Mouse (Mus musculus) MEL (cell line): ENCODE results near the gene Foxf1. TPM values are rescaled to one million over a fixed set of nuclear protein-coding genes. Genes with fewer than 3 reads are reported as not detected.
A peak's percentile ranks its signal among the peaks of the same experiment; 100 is the strongest.

Experiments
- DNase-seq: peaks from one replicate; pipeline ENCODE4 v3.0.0; 2011; ENCODE audit warnings: low read depth, low spot score
- H3K27ac ChIP-seq: 2 replicates; pipeline ENCODE4 v1.5.1; 2012; ENCODE audit warnings: low read depth, mild to moderate bottlenecking, control low read depth, low read length, moderate library complexity; ENCODE audit not compliant: control insufficient read depth
- H3K27me3 ChIP-seq, 2 experiments: fragments of 150-350 bp in 1 of 2; sonication (generic) in 1 of 2; 2 replicates each; pipeline ENCODE4 v1.6.1; 2012; ENCODE audit warnings: low read length in 2 of 2, mild to moderate bottlenecking in 2 of 2, improper control_type of control experiment in 1 of 2, moderate library complexity in 1 of 2; ENCODE audit not compliant: insufficient read depth in 2 of 2, control insufficient read depth in 1 of 2
- H3K36me3 ChIP-seq, 2 experiments: 2 replicates each; pipeline ENCODE4 v1.6.1; 2012 to 2014; ENCODE audit warnings: low read length in 2 of 2, improper control_type of control experiment in 1 of 2, inconsistent platforms in 1 of 2, mild to moderate bottlenecking in 1 of 2; ENCODE audit not compliant: insufficient read depth in 2 of 2, control insufficient read depth in 1 of 2
- H3K4me1 ChIP-seq, 2 experiments: fragments of 150-350 bp in 1 of 2; sonication (generic) in 1 of 2; 2 replicates each; pipeline ENCODE4 v1.6.1; 2012; ENCODE audit warnings: low read length in 2 of 2, improper control_type of control experiment in 1 of 2, mild to moderate bottlenecking in 1 of 2; ENCODE audit not compliant: insufficient read depth in 2 of 2, control insufficient read depth in 1 of 2
- H3K4me3 ChIP-seq, 2 experiments: fragments of 150-350 bp in 1 of 2; sonication (generic) in 1 of 2; 2 replicates each; pipeline ENCODE4 v1.5.1; 2012; ENCODE audit warnings: low read depth in 2 of 2, low read length in 2 of 2, mild to moderate bottlenecking in 2 of 2, moderate library complexity in 2 of 2, control low read depth in 1 of 2, improper control_type of control experiment in 1 of 2; ENCODE audit not compliant: control insufficient read depth in 1 of 2, insufficient read depth in 1 of 2
- H3K79me2 ChIP-seq: 2 replicates; pipeline ENCODE4 v1.6.1; 2012; ENCODE audit warnings: mild to moderate bottlenecking, low read length, moderate library complexity; ENCODE audit not compliant: control insufficient read depth, poor library complexity, insufficient read depth
- H3K9ac ChIP-seq: 2 replicates; pipeline ENCODE4 v1.6.1; 2012; ENCODE audit warnings: low read depth, mild to moderate bottlenecking, control low read depth, low read length, moderate library complexity; ENCODE audit not compliant: control insufficient read depth, poor library complexity, severe bottlenecking
- H3K9me3 ChIP-seq: fragments of 150-350 bp; sonication (generic); replicated peaks from 2 replicates; pipeline ENCODE4 v1.6.1; 2012; ENCODE audit warnings: mild to moderate bottlenecking, low read length, improper control_type of control experiment, moderate library complexity; ENCODE audit not compliant: insufficient read depth
- BHLHE40 ChIP-seq: IDR thresholded peaks from 2 replicates; pipeline ENCODE4 v1.6.1; 2012; ENCODE audit warnings: low read depth, mild to moderate bottlenecking, inconsistent platforms, low read length, improper control_type of control experiment, borderline replicate concordance
- CHD1 ChIP-seq: IDR thresholded peaks from 2 replicates; pipeline ENCODE4 v1.6.1; 2012; ENCODE audit warnings: low read depth, mild to moderate bottlenecking, inconsistent platforms, low read length, improper control_type of control experiment
- E2F4 ChIP-seq: IDR thresholded peaks from 2 replicates; pipeline ENCODE4 v1.6.1; 2011; ENCODE audit warnings: low read depth, low read length, improper control_type of control experiment, borderline replicate concordance
- ETS1 ChIP-seq: IDR thresholded peaks from 2 replicates; pipeline ENCODE4 v1.6.1; 2012; ENCODE audit warnings: low read depth, mild to moderate bottlenecking, inconsistent platforms, low read length, improper control_type of control experiment, moderate library complexity
- GATA1 ChIP-seq: IDR thresholded peaks from 2 replicates; pipeline ENCODE4 v1.6.1; 2011; ENCODE audit warnings: low read depth, low read length, improper control_type of control experiment
- HCFC1 ChIP-seq: IDR thresholded peaks from 2 replicates; pipeline ENCODE4 v1.6.1; 2012; ENCODE audit warnings: low read depth, mild to moderate bottlenecking, inconsistent platforms, low read length, improper control_type of control experiment, moderate library complexity
- MAX ChIP-seq: IDR thresholded peaks from 2 replicates; pipeline ENCODE4 v1.6.1; 2011; ENCODE audit warnings: low read length, improper control_type of control experiment
- MEF2A ChIP-seq: IDR thresholded peaks from 2 replicates; pipeline ENCODE4 v1.6.1; 2014; ENCODE audit warnings: low read depth, mild to moderate bottlenecking, inconsistent platforms, low read length, improper control_type of control experiment; ENCODE audit not compliant: poor library complexity, insufficient replicate concordance, severe bottlenecking; ENCODE audit errors: extremely low read depth
- MXI1 ChIP-seq: IDR thresholded peaks from 2 replicates; pipeline ENCODE4 v1.6.1; 2011; ENCODE audit warnings: mild to moderate bottlenecking, low read depth, low read length, improper control_type of control experiment
- MYB ChIP-seq: IDR thresholded peaks from 2 replicates; pipeline ENCODE4 v1.6.1; 2011; ENCODE audit warnings: mild to moderate bottlenecking, low read depth, low read length, improper control_type of control experiment
- NRF1 ChIP-seq: IDR thresholded peaks from 2 replicates; pipeline ENCODE4 v1.6.1; 2014; ENCODE audit warnings: low read depth, mild to moderate bottlenecking, inconsistent platforms, low read length, improper control_type of control experiment, moderate library complexity; ENCODE audit not compliant: poor library complexity, insufficient read depth, severe bottlenecking
- RAD21 ChIP-seq: IDR thresholded peaks from 2 replicates; pipeline ENCODE4 v1.6.1; 2011; ENCODE audit warnings: mild to moderate bottlenecking, low read depth, low read length, improper control_type of control experiment
- RCOR1 ChIP-seq: IDR thresholded peaks from 2 replicates; pipeline ENCODE4 v1.6.1; 2012; ENCODE audit warnings: low read depth, mild to moderate bottlenecking, inconsistent platforms, low read length, improper control_type of control experiment
- SMC3 ChIP-seq: IDR thresholded peaks from 2 replicates; pipeline ENCODE4 v1.6.1; 2011; ENCODE audit warnings: low read depth, low read length, improper control_type of control experiment
- TAL1 ChIP-seq: IDR thresholded peaks from 2 replicates; pipeline ENCODE4 v1.6.1; 2012; ENCODE audit warnings: mild to moderate bottlenecking, inconsistent platforms, low read length, moderate library complexity, mixed read lengths
- USF1 ChIP-seq: IDR thresholded peaks from 2 replicates; pipeline ENCODE4 v1.6.1; 2014; ENCODE audit warnings: low read depth, mild to moderate bottlenecking, inconsistent platforms, low read length, improper control_type of control experiment, moderate library complexity
- USF2 ChIP-seq, 2 experiments: IDR thresholded peaks; 2 replicates each; pipeline ENCODE4 v1.6.1; 2011 to 2012; ENCODE audit warnings: improper control_type of control experiment in 2 of 2, low read length in 2 of 2, borderline replicate concordance in 1 of 2, inconsistent platforms in 1 of 2, low read depth in 1 of 2, mild to moderate bottlenecking in 1 of 2; ENCODE audit not compliant: insufficient read depth in 1 of 2
- ZKSCAN1 ChIP-seq: IDR thresholded peaks from 2 replicates; pipeline ENCODE4 v1.6.1; 2012; ENCODE audit warnings: low read depth, mild to moderate bottlenecking, inconsistent platforms, low read length, improper control_type of control experiment, moderate library complexity
- polyA plus RNA-seq, 2 experiments: library from polyadenylated mRNA; stranded (reverse) in 1 of 2; unstranded in 1 of 2; fragments of >175 nt in 1 of 2; fragments of >200 nt in 1 of 2; gene quantifications; 2 replicates each; pipeline versions ENCODE4 v1.2.1 to v1.2.4; 2012; ENCODE audit warnings: low replicate concordance in 2 of 2, low read depth in 1 of 2; ENCODE audit not compliant: insufficient read length in 2 of 2, insufficient read depth in 1 of 2, missing spikeins in 1 of 2
- total RNA-seq: library from RNA; depleted of rRNA; stranded (reverse); fragments of 300-350 nt; gene quantifications from 2 replicates; pipeline ENCODE4 v1.2.3, GENCODE M21; 2012

Gene Foxf1
- total and polyA plus RNA-seq, 3 experiments: not detected

DNA sequence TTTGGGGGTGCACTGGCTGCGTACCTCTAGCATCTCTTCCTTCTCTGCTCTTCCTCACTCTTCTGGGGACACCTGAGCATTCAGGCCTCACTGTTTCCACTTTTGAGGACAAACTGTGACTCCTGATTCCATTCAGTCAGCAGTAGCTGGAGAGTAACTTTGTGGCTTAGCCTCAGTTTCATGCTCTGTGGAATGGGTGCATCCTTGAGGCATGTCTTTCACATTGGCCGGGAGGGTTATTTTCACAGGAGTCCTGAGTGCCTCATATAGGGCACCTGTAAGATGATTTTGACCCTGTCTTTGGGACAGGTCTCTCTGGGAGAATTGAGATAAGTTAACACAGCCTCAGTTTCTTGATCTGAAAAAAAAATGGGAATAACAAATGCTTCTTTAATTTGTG lies 38.9 kb downstream of the Foxf1 start:
- TF ChIP-seq MAX (no peak), MYB (no peak), MXI1 (no peak), SMC3 (no peak), ZKSCAN1 (no peak), NRF1 (no peak), CHD1 (no peak), GATA1 (no peak), USF2 (IDR thresholded peaks at IDR 0.05; ENCODE audit: borderline replicate concordance in 1 of 2, insufficient read depth in 1 of 2, low read depth in 1 of 2, low read length in 2 of 2) (no peak), RCOR1 (no peak), TAL1 (no peak), MEF2A (no peak), BHLHE40 (no peak), USF1 (no peak)
- Histone ChIP-seq H3K36me3 (peaks cover 0 to 6% of the 10 kb centered on the region in 2 experiments; a peak in 3 of 4 replicates), H3K27me3 (no peaks in the 10 kb centered on the region), H3K27ac (no peak overlapping the region), H3K4me1 (peaks cover 0 to 7% of the 10 kb centered on the region in 2 experiments; a peak in 3 of 4 replicates), H3K79me2 (peaks cover 44% of the 10 kb centered on the region), H3K4me3 (no peak overlapping the region), H3K9me3 (no peaks in the 10 kb centered on the region), H3K9ac (no peak overlapping the region)
- DNase-seq: no peak

DNA sequence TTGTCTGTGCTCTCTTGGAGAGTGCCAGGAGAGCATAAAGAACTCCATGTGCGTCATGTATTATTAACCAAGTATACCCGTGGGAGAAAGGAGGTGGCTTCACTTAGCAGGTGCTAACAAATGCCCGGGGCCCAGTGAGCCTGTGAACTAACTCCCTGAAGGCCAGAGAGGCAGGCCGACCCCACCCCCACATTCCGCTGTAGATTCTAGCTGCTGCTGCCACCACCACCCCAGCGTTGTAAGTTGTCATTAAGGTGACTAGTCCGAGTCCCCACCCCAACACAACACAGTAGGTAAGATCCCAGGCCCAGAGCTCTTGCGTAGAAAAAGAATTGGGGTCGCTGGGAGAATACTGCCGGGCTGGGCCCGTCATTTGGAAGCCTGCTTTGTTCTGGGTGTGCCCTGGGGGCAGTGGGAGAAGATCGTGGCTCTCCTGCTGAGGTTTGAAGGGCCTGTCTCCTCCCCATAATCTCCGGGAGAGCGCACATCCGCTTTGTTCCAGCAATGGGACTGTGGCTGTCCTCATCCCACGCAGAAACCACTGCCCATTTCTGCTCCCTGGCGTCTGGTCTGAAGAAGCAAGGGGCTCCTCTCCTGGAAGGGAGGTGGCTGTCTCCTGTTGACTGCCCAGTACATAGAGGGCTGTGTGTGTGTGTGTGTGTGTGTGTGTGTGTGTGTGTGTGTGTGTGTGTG lies 40.5 kb downstream of the Foxf1 start:
- peak overlapping the region; percentile 62 to 79 for H3K4me3 ChIP-seq
- no peaks in the 10 kb centered on the region for H3K27me3 ChIP-seq
- peaks cover 0 to 7% of the 10 kb centered on the region in 2 experiments; a peak in 3 of 4 replicates for H3K4me1 ChIP-seq
- H3K36me3 ChIP-seq: peaks cover 0 to 6% of the 10 kb centered on the region in 2 experiments; a peak in 2 of 4 replicates
- TF ChIP-seq MXI1 (no peak), RAD21 (no peak), ETS1 (no peak), USF2 (IDR thresholded peaks at IDR 0.05; ENCODE audit: borderline replicate concordance in 1 of 2, insufficient read depth in 1 of 2, low read depth in 1 of 2, low read length in 2 of 2) (no peak), NRF1 (no peak), HCFC1 (no peak), E2F4 (no peak), ZKSCAN1 (no peak), USF1 (no peak)
- H3K79me2 ChIP-seq: peaks cover 29% of the 10 kb centered on the region
- DNase-seq: peak; percentile 48
- H3K9ac ChIP-seq: peak overlapping the region; percentile 37
- H3K9me3 ChIP-seq: no peaks in the 10 kb centered on the region
- H3K27ac ChIP-seq: no peak overlapping the region
